Mouse (Mus musculus) heart, adult 2 months (tissue): ENCODE measurements at regions not wholly inside any gene's neighbourhood (a gene's known extent, or its start where the extent isn't known, plus 50 kb on each side); places are given as distances from the start of the nearest gene placed in this dataset.

Experiments
- CTCF ChIP-seq: fragments of 200-600 bp; IDR thresholded peaks from 2 replicates; pipeline ENCODE4 v1.8.1; 2022; ENCODE audit warnings: antibody characterized with exemption, mild to moderate bottlenecking, moderate library complexity
- EP300 ChIP-seq: fragments of 200-500 bp; IDR thresholded peaks from 2 replicates; pipeline ENCODE4 v1.6.1; 2011; ENCODE audit warnings: low read depth, low read length, control low read depth; ENCODE audit not compliant: insufficient read depth
- POLR2A ChIP-seq: fragments of 200-500 bp; IDR thresholded peaks from 2 replicates; pipeline ENCODE4 v1.6.1; 2011; ENCODE audit warnings: mild to moderate bottlenecking, low read depth, low read length, control low read depth; ENCODE audit not compliant: insufficient read depth

DNA sequence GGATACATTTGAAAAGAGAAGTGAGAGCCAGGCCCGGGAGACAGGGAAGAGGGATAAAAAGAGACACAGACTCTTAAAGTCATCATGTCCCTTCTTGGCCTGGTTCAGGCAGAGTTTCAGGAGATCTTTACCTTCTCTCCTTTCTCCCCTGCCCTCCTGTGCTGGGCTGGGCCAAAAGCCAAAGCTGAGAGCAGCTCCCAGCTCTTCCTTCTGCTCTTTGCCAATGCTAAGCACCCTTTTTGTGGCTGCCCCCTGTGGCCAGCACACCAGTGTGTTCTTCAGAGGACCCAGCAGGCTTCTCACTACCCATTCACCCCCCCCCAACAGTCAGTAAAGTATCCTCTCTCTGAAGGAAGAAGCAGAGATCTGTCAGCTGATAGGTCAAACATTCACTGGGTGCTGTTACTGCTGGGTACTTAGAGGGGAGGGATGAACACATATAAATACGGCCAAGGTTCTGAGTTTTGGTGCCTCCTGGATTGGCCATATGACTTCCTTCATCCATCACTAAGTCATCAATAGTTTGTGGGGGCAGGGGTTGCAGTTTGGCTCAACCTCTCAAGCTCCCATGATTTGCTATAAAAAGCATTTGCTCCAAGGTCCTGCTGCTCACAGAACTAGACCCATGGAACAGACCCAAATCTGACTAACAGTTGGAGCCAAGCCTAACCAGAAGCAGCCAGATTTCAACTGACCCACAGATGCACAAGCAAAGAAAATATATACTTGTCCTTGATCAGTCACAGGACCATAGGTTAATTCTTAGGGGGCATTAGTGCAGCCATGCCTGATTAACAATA is 87.7 kb upstream of the Spdye4c start:
- no peak for TF ChIP-seq POLR2A
- TF ChIP-seq EP300 = no peak
- TF ChIP-seq CTCF = no peak
